Mouse (Mus musculus) stomach, postnatal 0 days (tissue): ENCODE data around the gene Tmem268. TPM values are rescaled to one million over a fixed set of nuclear protein-coding genes. Genes with fewer than 3 reads are reported as not detected.

ENCODE experiments used
- ATAC-seq: fragments of 200-750 bp; cut with Nextera tagmentation; 2 replicates; pipeline ENCODE4 v1.8.0; 2017; ENCODE audit not compliant: low FRiP score, low TSS enrichment
- DNase-seq: peaks from one replicate; pipeline ENCODE4 v3.0.0-alpha.2; 2016; ENCODE audit warnings: low spot score
- H3K27ac ChIP-seq: fragments of 300-500 bp; sonication (generic); replicated peaks from 2 replicates; pipeline ENCODE4 v1.5.1; 2014; ENCODE audit warnings: mild to moderate bottlenecking, control low read depth
- H3K27me3 ChIP-seq: fragments of 300-500 bp; sonication (generic); 2 replicates; pipeline ENCODE4 v1.6.1; 2014; ENCODE audit warnings: low read length; ENCODE audit not compliant: control insufficient read depth, insufficient read depth
- H3K36me3 ChIP-seq: fragments of 300-500 bp; sonication (generic); 2 replicates; pipeline ENCODE4 v1.6.1; 2014; ENCODE audit warnings: low read length, mixed read lengths; ENCODE audit not compliant: control insufficient read depth, insufficient read depth
- H3K4me1 ChIP-seq: fragments of 300-500 bp; sonication (generic); replicated peaks from 2 replicates; pipeline ENCODE4 v1.6.1; 2014; ENCODE audit warnings: antibody characterized with exemption; ENCODE audit not compliant: control insufficient read depth, insufficient read depth
- H3K4me2 ChIP-seq: fragments of 300-500 bp; sonication (generic); replicated peaks from 2 replicates; pipeline ENCODE4 v1.6.1; 2014; ENCODE audit warnings: low read depth, mild to moderate bottlenecking, control low read depth, moderate library complexity
- H3K4me3 ChIP-seq: fragments of 300-500 bp; sonication (generic); 2 replicates; pipeline ENCODE4 v1.5.1; 2014; ENCODE audit warnings: low read depth, low read length, control low read depth
- H3K9ac ChIP-seq: fragments of 300-500 bp; sonication (generic); 2 replicates; pipeline ENCODE4 v1.6.1; 2014; ENCODE audit warnings: mild to moderate bottlenecking, low read length, control low read depth, mixed read lengths
- H3K9me3 ChIP-seq: fragments of 300-500 bp; sonication (generic); 2 replicates; pipeline ENCODE4 v1.6.1; 2016; ENCODE audit warnings: low read length; ENCODE audit not compliant: control insufficient read depth
- CTCF ChIP-seq: IDR thresholded peaks from 2 replicates; pipeline ENCODE4 v1.5.1; 2016; ENCODE audit warnings: antibody characterized with exemption, low read depth, mild to moderate bottlenecking, moderate library complexity
- EP300 ChIP-seq: optimal IDR thresholded peaks from 2 replicates; pipeline ENCODE3; 2016; ENCODE audit warnings: antibody characterized with exemption
- WGBS: fragments of 180-500 bp; shearing (Covaris S2); extraction: QIAGEN DNeasy Blood & Tissue Kit; methylation state at CpG from one replicate; pipeline ENCODE4 v1.1.7; 2014; 5-methylcytosine and 5-hydroxymethylcytosine counted together
- polyA plus RNA-seq: library from polyadenylated mRNA; unstranded; fragments of >200 nt; fragmentation: Nextera tagmentation; extraction: Ambion mirVana; gene quantifications from 2 replicates; pipeline ENCODE4 v1.2.1, GENCODE M21; 2015

Gene Tmem268
- polyA plus RNA-seq: 4.3 and 4.9 TPM in 2 replicates

- peak within 1 kb of the TSS; percentile 69 for H3K4me3 ChIP-seq
- H3K36me3 ChIP-seq: no peaks in the 10 kb centered on the region
- H3K27ac ChIP-seq: peak within 1 kb of the TSS; percentile 81
- H3K9me3 ChIP-seq: no peaks in the 10 kb centered on the region
- WGBS: under 1% methylated on average over 77 of the region's 81 CpGs
- ATAC-seq (peak; percentile 81), DNase-seq (peak; percentile 79)
- no peaks in the 10 kb centered on the region for H3K27me3 ChIP-seq
- peak within 1 kb of the TSS; percentile 83 for H3K9ac ChIP-seq
- peak within 1 kb of the TSS; percentile 90 for H3K4me2 ChIP-seq
- H3K4me1 ChIP-seq: peaks cover 12% of the 10 kb centered on the region
- TF ChIP-seq CTCF (peak; percentile 47), EP300 (no peak)
Observed at GRCm38 (mm10) chr4:63558407-63559081, at the start of gene Tmem268. Tmem268 (plus strand) TSS chr4:63558781.

- Histone ChIP-seq H3K9me3 (no peaks in the 10 kb centered on the region), H3K4me2 (no peak overlapping the region), H3K4me1 (no peaks in the 10 kb centered on the region), H3K27me3 (no peaks in the 10 kb centered on the region), H3K27ac (no peak overlapping the region), H3K36me3 (no peaks in the 10 kb centered on the region), H3K4me3 (no peak overlapping the region), H3K9ac (no peak overlapping the region)
- ATAC-seq (no peak), DNase-seq (no peak)
- 84% methylated on average over 2 of the region's 2 CpGs for WGBS
- TF ChIP-seq EP300 (no peak), CTCF (no peak)
Observed at GRCm38 (mm10) chr4:63512921-63513320, 45.7 kb upstream of the Tmem268 start.

GRCm38 (mm10) chr4:63514454-63514984 lies 44.1 kb upstream of the Tmem268 start:
- DNase-seq (no peak), ATAC-seq (no peak)
- no peak overlapping the region for H3K4me2 ChIP-seq
- H3K4me3 ChIP-seq: no peak overlapping the region
- no peaks in the 10 kb centered on the region for H3K4me1 ChIP-seq
- 60% methylated on average over 4 of the region's 4 CpGs for WGBS
- no peaks in the 10 kb centered on the region for H3K36me3 ChIP-seq
- H3K9me3 ChIP-seq: no peaks in the 10 kb centered on the region
- H3K27ac ChIP-seq: no peak overlapping the region
- TF ChIP-seq EP300: no peak
- TF ChIP-seq CTCF: no peak
- H3K9ac ChIP-seq: no peak overlapping the region
- H3K27me3 ChIP-seq: no peaks in the 10 kb centered on the region

- Histone ChIP-seq H3K4me3 (no peak overlapping the region), H3K36me3 (no peaks in the 10 kb centered on the region), H3K4me1 (no peaks in the 10 kb centered on the region), H3K27ac (no peak overlapping the region), H3K9ac (no peak overlapping the region), H3K27me3 (no peaks in the 10 kb centered on the region), H3K4me2 (no peak overlapping the region), H3K9me3 (no peaks in the 10 kb centered on the region)
- DNase-seq (no peak), ATAC-seq (no peak)
- TF ChIP-seq EP300 (no peak), CTCF (no peak)
- 80% methylated on average over 5 of the region's 5 CpGs for WGBS
Observed at GRCm38 (mm10) chr4:63515021-63515420, 43.6 kb upstream of the Tmem268 start.

- H3K4me1 ChIP-seq: no peaks in the 10 kb centered on the region
- no peak overlapping the region for H3K27ac ChIP-seq
- no peak overlapping the region for H3K4me3 ChIP-seq
- H3K9ac ChIP-seq: no peak overlapping the region
- no peak overlapping the region for H3K4me2 ChIP-seq
- ATAC-seq (no peak), DNase-seq (no peak)
- TF ChIP-seq CTCF (no peak), EP300 (no peak)
- H3K9me3 ChIP-seq: no peaks in the 10 kb centered on the region
- 82% methylated on average over 2 of the region's 2 CpGs for WGBS
- H3K36me3 ChIP-seq: no peaks in the 10 kb centered on the region
- H3K27me3 ChIP-seq: no peaks in the 10 kb centered on the region
Observed at GRCm38 (mm10) chr4:63521813-63522419, 36.7 kb upstream of the Tmem268 start.

- Histone ChIP-seq H3K9ac (no peak overlapping the region), H3K9me3 (no peaks in the 10 kb centered on the region), H3K4me1 (no peaks in the 10 kb centered on the region), H3K36me3 (no peaks in the 10 kb centered on the region), H3K27ac (no peak overlapping the region), H3K27me3 (no peaks in the 10 kb centered on the region), H3K4me3 (no peak overlapping the region), H3K4me2 (no peak overlapping the region)
- no peak for TF ChIP-seq EP300
- TF ChIP-seq CTCF: no peak
- no peak for ATAC-seq
- WGBS: 74% methylated on average over 8 of the region's 8 CpGs
- no peak for DNase-seq
Observed at GRCm38 (mm10) chr4:63525514-63525913, 33.1 kb upstream of the Tmem268 start.
